Mouse (Mus musculus): ENCODE results near the gene Emc10.

GRCm38 (mm10) chr7:44482836-44483435, 13.4 kb downstream of the Emc10 start:
- no peak for TF ChIP-seq CTCF (IDR thresholded peaks at IDR 0.05; ENCODE audit: low read depth, low read length)
- no peak for TF ChIP-seq POLR2A (IDR thresholded peaks at IDR 0.05; ENCODE audit: insufficient read depth, low read length)
- no peak for TF ChIP-seq EP300 (IDR thresholded peaks at IDR 0.05; ENCODE audit: insufficient read depth, low read depth, low read length)
